Comparison of ENCODE assay signal across 1 mouse cellular context in the genomic region with DNA sequence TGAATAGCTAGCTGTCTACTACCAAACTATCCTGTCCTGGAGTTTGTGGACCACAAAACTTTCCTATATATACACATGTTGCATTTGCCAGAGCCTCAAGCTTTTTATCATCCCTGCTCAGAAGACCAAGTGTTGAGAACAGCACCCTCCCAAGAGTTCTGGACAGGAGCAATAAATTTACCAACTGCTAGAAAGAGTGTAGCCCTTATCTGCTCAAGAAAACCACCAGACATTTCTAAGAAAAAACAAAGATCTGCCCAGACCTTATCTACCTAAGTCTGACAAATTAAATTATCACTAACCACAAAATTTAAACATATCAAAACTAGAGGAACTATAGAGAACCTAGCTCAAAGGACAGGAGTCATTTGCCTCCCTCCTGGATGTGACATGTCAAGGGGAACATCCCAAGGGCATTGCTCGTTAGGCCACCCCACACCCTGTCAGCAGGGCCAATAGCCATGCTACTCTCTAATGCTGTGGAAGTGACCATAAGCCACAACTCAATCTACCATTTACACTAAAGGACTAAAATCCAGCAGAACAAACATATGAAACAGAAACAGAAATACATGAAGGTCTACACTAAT.
TF ChIP-seq lines count a peak whose summit lies in the region.

No protein-coding gene starts in this region.

TF ChIP-seq in MEL, 35 proteins besides CTCF, POLR2A, EP300 and RAD21 (continued from another document):
- TF ChIP-seq NRF1 (IDR thresholded peaks at IDR 0.05; ENCODE audit: insufficient read depth, low read depth, low read length, poor library complexity, severe bottlenecking) = no peak
- TF ChIP-seq MAX (IDR thresholded peaks at IDR 0.05; ENCODE audit: low read length) = no peak
- TF ChIP-seq TBP (IDR thresholded peaks at IDR 0.05; ENCODE audit: low read depth, low read length) = peak; percentile 56; the same call in 1 of the 2 replicates
- no peak for TF ChIP-seq NELFE (IDR thresholded peaks at IDR 0.05; ENCODE audit: low read depth, low read length)
- TF ChIP-seq BHLHE40 (IDR thresholded peaks at IDR 0.05; ENCODE audit: borderline replicate concordance, low read depth, low read length) = peak; percentile 26; the same call in 1 of the 2 replicates
- no peak for TF ChIP-seq ZKSCAN1 (IDR thresholded peaks at IDR 0.05; ENCODE audit: low read depth, low read length)
- TF ChIP-seq E2F4 (IDR thresholded peaks at IDR 0.05; ENCODE audit: borderline replicate concordance, low read depth, low read length) = no peak
- no peak for TF ChIP-seq USF2 (IDR thresholded peaks at IDR 0.05; ENCODE audit: borderline replicate concordance in 1 of 2, insufficient read depth in 1 of 2, low read depth in 1 of 2, low read length in 2 of 2)
- no peak; the same call in 1 of the 2 replicates for TF ChIP-seq CHD2 (IDR thresholded peaks at IDR 0.05; ENCODE audit: low read length)
- TF ChIP-seq MAFK (IDR thresholded peaks at IDR 0.05; ENCODE audit: borderline replicate concordance, low read depth, low read length) = peak; percentile 75
- TF ChIP-seq MYC (IDR thresholded peaks at IDR 0.05; ENCODE audit: low read depth, low read length) = peak; percentile 30; the same call in 1 of the 2 replicates
- peak; percentile 94 for TF ChIP-seq TCF12 (IDR thresholded peaks at IDR 0.05; ENCODE audit: low read depth, low read length)
- peak; percentile 80; the same call in 1 of the 2 replicates for TF ChIP-seq MAZ (IDR thresholded peaks at IDR 0.05; ENCODE audit: low read depth, low read length)
- no peak for TF ChIP-seq KAT2A (conservative IDR thresholded peaks at IDR 0.05; ENCODE audit: low read depth, low read length)
